Mouse (Mus musculus) urinary bladder, postnatal 36 days (tissue): ENCODE results near the gene Mat1a.

Experiments
- DNase-seq, 2 experiments: peaks; one replicate each; pipeline ENCODE4 v3.0.0; 2022; ENCODE audit warnings: low spot score in 2 of 2, mixed read lengths in 1 of 2

Gene Mat1a

GRCm38 (mm10) chr14:41104853-41105444, at the start of gene Mat1a:
Gene Mat1a, plus strand, starts transcription at chr14:41105035.
- DNase-seq = no peak

- no peak for DNase-seq
Measured at GRCm38 (mm10) chr14:41065168-41065567, 39.7 kb upstream of the Mat1a start.

GRCm38 (mm10) chr14:41066416-41066815, 38.4 kb upstream of the Mat1a start:
- DNase-seq = no peak

- no peak for DNase-seq
Measured at GRCm38 (mm10) chr14:41069108-41069507, 35.7 kb upstream of the Mat1a start, which contains the start of gene Dydc2. Gene Dydc2, minus strand, starts transcription at chr14:41069208.

GRCm38 (mm10) chr14:41070343-41070742, 34.5 kb upstream of the Mat1a start:
- DNase-seq = no peak

GRCm38 (mm10) chr14:41072229-41072943, 32.4 kb upstream of the Mat1a start, which contains the start of gene Dydc1:
Gene Dydc1, plus strand, starts transcription at chr14:41072911.
- peak; percentile 37 to 50 for DNase-seq

- no peak for DNase-seq
Measured at GRCm38 (mm10) chr14:41072944-41073275, 31.9 kb upstream of the Mat1a start.

GRCm38 (mm10) chr14:41082408-41082807, 22.4 kb upstream of the Mat1a start:
- no peak for DNase-seq

- DNase-seq = no peak
Measured at GRCm38 (mm10) chr14:41087509-41087908, 17.3 kb upstream of the Mat1a start.

GRCm38 (mm10) chr14:41090777-41091176, 14.1 kb upstream of the Mat1a start:
- DNase-seq = no peak

- DNase-seq = no peak
Measured at GRCm38 (mm10) chr14:41094114-41094513, 10.7 kb upstream of the Mat1a start.

- no peak for DNase-seq
Measured at GRCm38 (mm10) chr14:41096296-41096860, 8.5 kb upstream of the Mat1a start.

- DNase-seq = no peak
Measured at GRCm38 (mm10) chr14:41098726-41099125, 6.1 kb upstream of the Mat1a start.

GRCm38 (mm10) chr14:41100712-41101111, 4.1 kb upstream of the Mat1a start:
- DNase-seq = no peak

- no peak for DNase-seq
Measured at GRCm38 (mm10) chr14:41101242-41101641, 3.6 kb upstream of the Mat1a start.

GRCm38 (mm10) chr14:41102269-41102668, 2.6 kb upstream of the Mat1a start:
- DNase-seq = no peak

- DNase-seq = no peak
Measured at GRCm38 (mm10) chr14:41111031-41111668, 6.3 kb downstream of the Mat1a start.

GRCm38 (mm10) chr14:41112944-41113343, 8.1 kb downstream of the Mat1a start:
- DNase-seq = no peak

GRCm38 (mm10) chr14:41116271-41116670, 11.4 kb downstream of the Mat1a start:
- DNase-seq = no peak

GRCm38 (mm10) chr14:41124683-41125082, 19.8 kb downstream of the Mat1a start:
- no peak for DNase-seq

- DNase-seq = peak in 1 of 2 experiments; percentile 5
Measured at GRCm38 (mm10) chr14:41127997-41128396, 23.2 kb downstream of the Mat1a start.

- DNase-seq = no peak
Measured at GRCm38 (mm10) chr14:41131540-41131939, 26.7 kb downstream of the Mat1a start, which contains the start of gene Sftpa1. Gene Sftpa1, plus strand, starts transcription at chr14:41131782.
